Mouse (Mus musculus): ENCODE measurements around the gene Galnt2.

DNA sequence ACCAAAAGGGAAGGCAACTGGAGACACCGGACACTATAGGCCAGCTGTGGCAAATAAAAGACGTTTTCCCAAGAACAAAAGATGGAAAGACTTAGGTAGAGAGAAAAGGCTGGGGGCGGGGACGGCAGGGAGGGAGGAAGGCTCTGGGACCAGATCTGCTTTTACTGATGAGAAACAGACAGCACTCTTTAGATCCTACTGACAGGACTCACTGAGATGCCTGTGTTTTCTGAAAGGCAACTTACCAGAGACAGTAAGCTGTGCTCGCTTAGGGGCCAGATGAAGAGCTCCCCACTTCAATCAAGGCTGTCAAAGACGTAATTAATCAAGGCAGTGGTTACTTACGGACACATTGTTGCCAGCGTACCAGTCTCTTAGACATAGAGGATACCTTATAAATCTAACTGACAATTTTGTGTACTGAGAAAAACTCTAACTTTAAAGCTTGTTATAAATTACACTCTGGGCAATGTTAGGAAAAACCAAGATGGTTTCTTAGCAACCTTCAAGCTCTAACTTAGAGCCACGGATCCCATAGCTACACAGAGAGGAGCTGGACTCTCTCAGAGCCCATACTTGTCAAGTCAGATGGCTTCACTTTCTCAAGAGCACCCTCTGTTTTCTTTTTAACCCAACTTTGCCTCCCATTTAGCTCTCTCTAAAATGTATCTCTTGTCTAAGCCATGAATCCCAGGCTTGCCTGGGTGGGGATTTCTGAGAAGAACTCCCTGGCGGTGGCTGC lies 161.3 kb downstream of the Galnt2 start:
- TF ChIP-seq CTCF (IDR thresholded peaks at IDR 0.05; ENCODE audit: control insufficient read depth, insufficient read depth, low read length) (no peak), POLR2A (IDR thresholded peaks at IDR 0.05; ENCODE audit: borderline replicate concordance, control insufficient read depth, low read depth, low read length) (no peak)

All from bone marrow, adult 2 months (tissue).